Mouse (Mus musculus): ENCODE data around the gene Maml3. TPM values are rescaled to one million over a fixed set of nuclear protein-coding genes. Genes with fewer than 3 reads are reported as not detected.

Gene Maml3
- polyA plus RNA-seq, 1 experiment from 2014 or later = 5.4 TPM

DNA sequence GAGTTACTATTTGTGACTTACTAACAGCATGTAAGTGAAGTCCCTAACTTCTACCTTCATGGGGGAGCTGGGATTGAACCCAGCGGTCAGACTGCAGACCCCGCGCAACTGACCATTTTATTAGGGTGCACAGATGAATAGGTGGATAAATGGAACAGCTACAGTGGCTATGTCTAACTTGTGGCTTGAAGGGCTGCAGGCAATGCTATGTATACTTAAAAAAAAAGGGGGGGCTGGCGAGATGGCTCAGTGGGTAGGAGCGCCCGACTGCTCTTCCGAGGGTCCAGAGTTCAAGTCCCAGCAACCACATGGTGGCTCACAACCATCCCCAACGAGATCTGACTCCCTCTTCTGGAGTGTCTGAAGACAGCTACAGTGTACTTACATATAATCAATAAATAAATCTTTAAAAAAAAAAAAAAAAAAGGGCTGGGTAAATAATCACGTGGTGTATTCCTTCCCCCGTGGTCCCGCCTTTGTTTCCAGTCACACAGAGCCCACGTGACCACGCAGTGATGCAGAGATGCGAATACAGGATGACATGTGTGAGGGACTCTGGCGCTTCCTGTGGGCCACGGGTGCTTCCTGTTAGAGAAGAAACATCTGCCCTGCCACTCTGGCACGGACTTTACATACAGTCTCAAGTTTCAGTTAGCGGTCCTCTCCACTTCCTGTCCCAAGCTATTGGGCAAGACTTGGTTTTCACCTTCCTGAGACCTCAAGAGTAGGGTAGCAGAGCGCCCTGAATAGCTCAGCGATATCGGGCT is 105.0 kb downstream of the Maml3 start:
- Histone ChIP-seq H3K36me3 (no peaks in the 10 kb centered on the region), H3K4me1 (replicated peaks) (no peaks in the 10 kb centered on the region), H3K9me3 (no peaks in the 10 kb centered on the region), H3K27me3 (no peaks in the 10 kb centered on the region), H3K9ac (replicated peaks) (no peak overlapping the region), H3K27ac (no peak overlapping the region), H3K4me3 (replicated peaks) (no peak overlapping the region), H3K4me2 (no peak overlapping the region)
- no peak for ATAC-seq (ENCODE audit: insufficient number of reproducible peaks, insufficient read depth, low FRiP score, low TSS enrichment, low read depth)
- WGBS = 86% methylated on average over 21 of the region's 21 CpGs

DNA sequence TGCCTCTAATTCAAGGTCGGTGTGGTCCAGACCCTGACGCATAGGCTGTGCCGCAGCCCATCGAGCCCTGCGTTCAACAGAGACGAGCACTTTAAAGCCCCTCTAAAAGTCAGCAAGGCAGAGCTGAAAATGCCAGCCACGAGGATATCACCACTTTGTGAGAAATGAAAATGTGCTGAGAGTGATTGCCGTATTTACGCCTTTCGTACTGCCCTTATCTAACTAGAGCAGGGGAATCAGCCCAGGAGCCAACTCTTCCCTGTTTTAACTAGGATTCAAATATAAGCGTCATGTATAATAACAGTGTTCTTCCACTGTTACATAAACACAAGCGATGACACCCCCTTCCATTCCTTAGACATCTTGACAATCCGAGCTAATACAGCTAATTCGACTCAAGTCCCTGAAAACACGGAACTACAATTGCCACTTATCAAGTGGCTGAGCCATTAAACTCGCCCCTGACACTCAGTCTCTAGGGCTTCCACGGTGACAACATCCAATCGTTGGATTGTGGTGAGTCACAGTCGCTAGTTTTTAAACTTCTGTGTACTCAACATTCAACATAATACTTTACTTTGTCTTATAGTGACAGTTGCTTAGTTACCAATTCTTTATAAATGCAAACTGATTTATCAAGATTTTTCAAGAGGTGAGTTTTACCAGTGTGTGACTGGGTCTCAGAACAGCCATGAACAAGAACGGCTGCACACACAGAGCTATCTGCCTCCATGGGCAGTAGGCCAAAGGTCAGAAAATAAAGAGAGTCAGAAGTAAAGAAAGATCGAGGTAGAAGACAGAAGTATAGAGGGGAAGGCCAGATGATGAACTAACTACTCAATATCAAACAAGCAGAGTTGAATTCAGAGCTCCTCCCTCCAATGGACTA is 106.1 kb downstream of the Maml3 start:
- Histone ChIP-seq H3K4me1 (replicated peaks) (no peaks in the 10 kb centered on the region), H3K27ac (no peak overlapping the region), H3K9ac (replicated peaks) (no peak overlapping the region), H3K36me3 (no peaks in the 10 kb centered on the region), H3K9me3 (no peaks in the 10 kb centered on the region), H3K4me3 (replicated peaks) (no peak overlapping the region), H3K27me3 (no peaks in the 10 kb centered on the region), H3K4me2 (no peak overlapping the region)
- WGBS = 81% methylated on average over 21 of the region's 21 CpGs
- no peak for ATAC-seq (ENCODE audit: insufficient number of reproducible peaks, insufficient read depth, low FRiP score, low TSS enrichment, low read depth)

DNA sequence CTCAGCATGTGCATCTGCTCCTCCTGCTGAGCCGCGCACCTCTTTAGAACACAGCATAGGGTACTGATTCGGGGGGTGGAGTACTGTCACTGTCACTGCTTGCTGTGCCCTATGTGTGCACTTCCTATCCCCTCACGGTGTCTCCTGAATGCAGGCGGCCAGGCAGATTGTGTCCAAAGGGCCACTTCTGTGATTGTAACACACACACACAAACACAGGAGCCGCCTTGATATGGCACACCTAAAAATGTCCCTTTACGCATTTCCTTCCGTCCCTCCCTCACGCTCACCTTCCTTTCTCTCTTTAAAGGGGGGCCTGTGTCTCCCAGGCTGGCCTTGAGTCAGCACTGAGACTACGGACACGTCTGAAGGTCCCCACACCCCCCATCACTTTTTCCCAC is 107.3 kb downstream of the Maml3 start:
- Histone ChIP-seq H3K9me3 (no peaks in the 10 kb centered on the region), H3K4me1 (replicated peaks) (no peaks in the 10 kb centered on the region), H3K9ac (replicated peaks) (no peak overlapping the region), H3K4me3 (replicated peaks) (no peak overlapping the region), H3K4me2 (no peak overlapping the region), H3K27ac (no peak overlapping the region), H3K36me3 (no peaks in the 10 kb centered on the region), H3K27me3 (no peaks in the 10 kb centered on the region)
- 84% methylated on average over 11 of the region's 11 CpGs for WGBS
- no peak for ATAC-seq (ENCODE audit: insufficient number of reproducible peaks, insufficient read depth, low FRiP score, low TSS enrichment, low read depth)

DNA sequence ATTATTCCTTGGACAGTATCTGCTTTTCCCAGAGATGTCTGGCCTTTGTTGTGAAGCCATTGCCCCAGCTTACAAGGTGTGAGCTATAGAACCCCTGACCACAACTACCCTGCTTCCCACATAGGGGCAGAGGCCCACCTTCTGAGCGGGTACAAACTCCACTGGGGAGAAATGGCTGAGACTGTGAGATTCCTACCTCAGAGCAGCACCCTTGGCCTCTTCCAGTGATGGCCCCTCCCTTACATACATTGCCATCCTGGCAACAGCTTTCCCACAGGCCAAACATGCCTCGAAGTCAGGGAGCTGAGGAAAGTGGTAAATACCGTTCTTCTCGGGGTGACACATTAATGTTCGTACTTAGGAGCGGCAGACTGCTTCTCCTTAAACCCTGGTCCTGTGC is 118.4 kb downstream of the Maml3 start:
- no peaks in the 10 kb centered on the region for H3K36me3 ChIP-seq
- H3K9ac ChIP-seq (replicated peaks) = no peak overlapping the region
- 63% methylated on average over 6 of the region's 6 CpGs for WGBS
- no peak overlapping the region for H3K27ac ChIP-seq
- no peaks in the 10 kb centered on the region for H3K9me3 ChIP-seq
- no peak for ATAC-seq (ENCODE audit: insufficient number of reproducible peaks, insufficient read depth, low FRiP score, low TSS enrichment, low read depth)
- H3K4me3 ChIP-seq (replicated peaks) = no peak overlapping the region
- H3K4me2 ChIP-seq = no peak overlapping the region
- H3K27me3 ChIP-seq = no peaks in the 10 kb centered on the region
- H3K4me1 ChIP-seq (replicated peaks) = no peaks in the 10 kb centered on the region

DNA sequence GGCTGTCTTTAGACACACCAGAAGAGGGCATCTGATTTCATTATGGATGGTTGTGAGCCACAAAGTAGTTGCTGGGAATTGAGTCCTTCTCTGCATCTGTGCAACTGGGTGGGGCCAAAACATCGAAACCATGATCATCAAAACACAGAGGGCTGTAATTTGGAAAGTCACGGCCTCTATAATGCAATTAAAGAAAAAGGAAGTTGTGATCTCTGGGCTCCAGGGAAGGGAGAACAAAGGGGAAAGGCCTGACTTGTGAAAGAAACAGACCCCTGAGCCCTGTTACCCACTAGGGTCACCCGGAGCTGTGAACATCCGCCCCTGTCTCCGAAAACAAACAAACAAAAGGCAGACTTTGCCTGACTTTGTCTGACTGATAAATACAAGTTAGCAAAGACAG is 123.4 kb downstream of the Maml3 start:
- no peaks in the 10 kb centered on the region for H3K36me3 ChIP-seq

DNA sequence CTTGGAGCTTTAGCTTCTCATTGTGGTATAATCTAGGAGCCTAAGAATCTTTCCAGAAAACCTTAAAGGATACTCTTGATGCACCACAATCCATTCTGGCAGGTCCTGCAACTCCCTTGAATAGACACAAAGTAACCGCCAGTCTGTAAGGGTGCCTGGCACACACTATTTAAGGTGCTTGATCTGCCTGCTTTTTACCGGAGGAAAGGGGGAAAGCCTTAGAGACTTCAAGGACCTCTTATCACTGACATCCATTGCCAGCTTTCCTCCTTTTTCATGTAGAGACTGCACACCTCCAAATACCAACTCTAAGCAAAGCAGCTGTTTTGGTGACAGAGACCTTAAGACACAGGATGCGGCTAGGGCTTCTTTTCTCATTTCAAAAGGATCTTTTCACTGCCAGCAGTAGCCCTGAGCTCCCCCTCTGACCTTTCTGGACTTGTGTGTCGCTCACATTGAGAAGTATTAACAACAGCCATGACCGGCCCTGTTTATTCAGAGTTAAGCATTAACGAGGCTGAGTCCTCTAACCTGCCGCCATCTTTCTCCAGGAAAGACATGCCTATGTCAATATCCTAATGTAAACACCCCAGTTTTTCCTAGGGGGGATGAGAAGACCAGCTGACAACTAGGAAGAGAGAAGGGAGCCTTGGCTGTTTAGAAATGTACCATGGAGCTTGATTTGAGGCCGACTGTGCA is 127.1 kb downstream of the Maml3 start:
- Histone ChIP-seq H3K36me3 (no peaks in the 10 kb centered on the region), H3K4me3 (replicated peaks) (no peak overlapping the region), H3K9me3 (no peaks in the 10 kb centered on the region), H3K4me1 (replicated peaks) (no peaks in the 10 kb centered on the region), H3K4me2 (no peak overlapping the region), H3K27ac (no peak overlapping the region), H3K9ac (replicated peaks) (no peak overlapping the region), H3K27me3 (no peaks in the 10 kb centered on the region)
- no peak for ATAC-seq (ENCODE audit: insufficient number of reproducible peaks, insufficient read depth, low FRiP score, low TSS enrichment, low read depth)
- WGBS = 74% methylated on average over 8 of the region's 8 CpGs

More for the DNA sequence above, 123.4 kb downstream of the Maml3 start:
- 58% methylated on average over 5 of the region's 5 CpGs for WGBS
- ATAC-seq (ENCODE audit: insufficient number of reproducible peaks, insufficient read depth, low FRiP score, low TSS enrichment, low read depth) = no peak
- Histone ChIP-seq H3K9me3 (no peaks in the 10 kb centered on the region), H3K27ac (no peak overlapping the region), H3K9ac (replicated peaks) (no peak overlapping the region), H3K27me3 (no peaks in the 10 kb centered on the region), H3K4me2 (no peak overlapping the region), H3K4me3 (replicated peaks) (no peak overlapping the region), H3K4me1 (replicated peaks) (no peaks in the 10 kb centered on the region)

DNA sequence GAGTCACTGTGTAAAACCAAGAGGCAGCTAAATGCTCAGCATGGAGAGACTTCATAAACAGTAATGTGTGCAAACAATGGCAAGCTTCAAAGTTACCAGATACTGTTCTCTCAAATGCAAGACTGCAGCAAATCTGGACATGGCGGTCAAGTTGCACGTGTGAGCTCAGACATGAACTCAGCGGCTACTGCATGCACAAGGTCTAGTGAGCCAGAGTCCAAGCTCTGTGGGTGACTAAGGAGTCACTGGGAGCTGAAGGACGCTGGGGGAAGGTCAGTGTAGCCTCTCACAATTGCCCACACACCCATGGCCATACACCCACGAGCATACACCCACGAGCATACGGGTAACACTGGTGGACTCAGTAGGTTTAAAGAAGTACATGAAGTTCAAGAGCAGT is 130.3 kb downstream of the Maml3 start:
- H3K36me3 ChIP-seq = no peaks in the 10 kb centered on the region
- H3K4me1 ChIP-seq (replicated peaks) = no peaks in the 10 kb centered on the region
- no peak overlapping the region for H3K9ac ChIP-seq (replicated peaks)
- H3K27me3 ChIP-seq = no peaks in the 10 kb centered on the region
- H3K9me3 ChIP-seq = no peaks in the 10 kb centered on the region
- no peak for ATAC-seq (ENCODE audit: insufficient number of reproducible peaks, insufficient read depth, low FRiP score, low TSS enrichment, low read depth)
- H3K27ac ChIP-seq = no peak overlapping the region
- WGBS = 94% methylated on average over 7 of the region's 7 CpGs
- no peak overlapping the region for H3K4me2 ChIP-seq
- no peak overlapping the region for H3K4me3 ChIP-seq (replicated peaks)

DNA sequence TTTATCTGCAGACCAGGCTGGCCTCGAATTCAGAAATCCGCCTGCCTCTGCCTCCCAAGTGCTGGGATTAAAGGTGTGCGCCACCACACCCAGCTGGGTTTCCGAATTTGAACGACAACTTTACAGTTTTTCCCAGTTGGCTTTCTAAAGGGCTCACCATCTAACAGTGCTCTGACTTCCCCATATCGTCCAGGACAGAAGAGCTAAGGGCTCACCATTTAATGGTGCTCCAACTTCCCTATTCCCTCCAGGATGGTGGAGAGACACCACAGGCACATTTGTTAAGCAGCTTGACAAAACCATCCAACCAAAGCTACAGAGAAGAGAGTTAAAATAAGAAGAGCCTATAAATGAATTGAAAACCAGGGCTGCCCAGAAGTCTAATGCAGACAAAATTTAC is 130.7 kb downstream of the Maml3 start:
- no peaks in the 10 kb centered on the region for H3K4me1 ChIP-seq (replicated peaks)
- H3K27ac ChIP-seq = no peak overlapping the region
- H3K27me3 ChIP-seq = no peaks in the 10 kb centered on the region
- no peaks in the 10 kb centered on the region for H3K36me3 ChIP-seq
- ATAC-seq (ENCODE audit: insufficient number of reproducible peaks, insufficient read depth, low FRiP score, low TSS enrichment, low read depth) = no peak
- H3K4me2 ChIP-seq = no peak overlapping the region
- 94% methylated on average over 6 of the region's 6 CpGs for WGBS
- no peak overlapping the region for H3K4me3 ChIP-seq (replicated peaks)
- no peaks in the 10 kb centered on the region for H3K9me3 ChIP-seq
- no peak overlapping the region for H3K9ac ChIP-seq (replicated peaks)

DNA sequence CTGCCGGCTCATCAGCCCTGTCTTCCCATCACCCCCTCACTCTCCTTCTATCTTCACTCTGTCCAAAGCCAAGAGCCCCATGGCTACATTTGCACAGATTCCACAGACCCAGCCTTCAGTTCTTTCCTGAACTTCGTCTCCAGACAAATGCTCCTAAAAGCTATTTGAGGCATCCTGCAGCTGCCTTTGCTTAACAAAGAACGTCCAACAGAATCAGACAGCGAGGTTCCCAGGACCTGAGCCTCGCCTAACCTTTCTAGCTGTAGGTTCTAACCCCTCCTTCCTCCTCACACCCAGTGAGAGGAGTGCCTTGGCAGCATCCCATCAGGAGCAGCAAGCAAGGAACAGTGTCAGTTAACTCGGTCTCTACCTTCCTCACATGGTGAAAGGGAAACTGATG is 132.3 kb downstream of the Maml3 start:
- no peak for ATAC-seq (ENCODE audit: insufficient number of reproducible peaks, insufficient read depth, low FRiP score, low TSS enrichment, low read depth)
- no peaks in the 10 kb centered on the region for H3K27me3 ChIP-seq
- H3K9ac ChIP-seq (replicated peaks) = no peak overlapping the region
- no peaks in the 10 kb centered on the region for H3K36me3 ChIP-seq
- no peaks in the 10 kb centered on the region for H3K9me3 ChIP-seq
- 69% methylated on average over 6 of the region's 6 CpGs for WGBS
- H3K27ac ChIP-seq = no peak overlapping the region
- H3K4me1 ChIP-seq (replicated peaks) = no peaks in the 10 kb centered on the region
- H3K4me2 ChIP-seq = no peak overlapping the region
- no peak overlapping the region for H3K4me3 ChIP-seq (replicated peaks)

DNA sequence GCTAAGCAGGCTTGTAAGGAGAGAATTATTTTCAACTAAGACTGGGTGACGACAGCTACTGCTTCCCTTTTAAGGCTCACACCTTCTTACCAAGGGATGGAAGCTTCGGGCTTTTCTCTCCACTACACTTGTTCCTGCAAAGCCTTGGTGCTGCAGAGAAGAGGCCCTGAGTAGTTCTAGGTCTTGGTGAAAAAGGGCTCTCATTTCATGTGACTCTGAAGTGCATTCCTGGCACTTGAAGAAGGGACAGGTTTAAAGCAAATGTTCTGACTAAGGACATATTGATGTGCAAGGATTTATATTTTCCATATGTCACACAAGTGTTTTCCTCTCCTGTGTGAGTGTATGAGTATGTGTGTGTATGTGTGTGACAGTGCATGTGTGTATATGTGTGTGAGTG is 134.4 kb downstream of the Maml3 start:
- Histone ChIP-seq H3K4me2 (no peak overlapping the region), H3K36me3 (no peaks in the 10 kb centered on the region), H3K4me3 (replicated peaks) (no peak overlapping the region), H3K27ac (no peak overlapping the region), H3K27me3 (no peaks in the 10 kb centered on the region), H3K4me1 (replicated peaks) (0 out of 2 replicates have a peak, but pooled peaks cover 3% of the 10 kb centered on the region), H3K9me3 (no peaks in the 10 kb centered on the region), H3K9ac (replicated peaks) (no peak overlapping the region)
- ATAC-seq (ENCODE audit: insufficient number of reproducible peaks, insufficient read depth, low FRiP score, low TSS enrichment, low read depth) = no peak
- WGBS = 90% methylated on average over 2 of the region's 2 CpGs

DNA sequence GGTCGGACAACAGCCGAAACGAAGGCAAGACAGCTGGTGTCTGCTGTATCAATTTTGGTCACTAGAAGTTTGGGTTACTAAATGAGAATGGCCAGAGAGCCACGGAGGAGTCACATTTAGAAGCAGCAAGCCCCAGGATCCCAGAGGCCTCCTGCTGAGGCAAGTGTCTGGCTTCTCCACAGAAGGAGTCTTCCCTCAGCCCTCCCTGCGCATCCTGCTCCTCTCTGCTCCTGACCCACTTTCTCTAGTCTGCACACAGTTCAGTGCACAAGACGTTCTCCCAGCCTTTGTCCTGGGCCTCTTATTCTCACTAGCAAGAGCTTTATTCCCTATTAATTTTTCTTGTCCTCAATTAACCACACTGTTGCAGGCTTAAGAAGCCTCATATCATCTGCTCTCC is 135.4 kb downstream of the Maml3 start:
- no peak for ATAC-seq (ENCODE audit: insufficient number of reproducible peaks, insufficient read depth, low FRiP score, low TSS enrichment, low read depth)
- H3K9ac ChIP-seq (replicated peaks) = no peak overlapping the region
- peaks cover 14% of the 10 kb centered on the region for H3K4me1 ChIP-seq (replicated peaks)
- H3K9me3 ChIP-seq = no peaks in the 10 kb centered on the region
- 78% methylated on average over 6 of the region's 6 CpGs for whole genome bisulfite sequencing
- H3K27me3 ChIP-seq = no peaks in the 10 kb centered on the region
- no peaks in the 10 kb centered on the region for H3K36me3 ChIP-seq
- no peak overlapping the region for H3K27ac ChIP-seq
- H3K4me3 ChIP-seq (replicated peaks) = no peak overlapping the region
- H3K4me2 ChIP-seq = no peak overlapping the region

Data from limb, embryonic 12.5 days (tissue).